Mouse (Mus musculus) CD4-positive, CD25-positive, alpha-beta regulatory T cell, adult 2 months (primary cell): Measurements from ENCODE around the gene Uqcrc2.

Source experiments
- DNase-seq: peaks from one replicate; pipeline ENCODE4 v3.0.0-alpha.2; 2012; ENCODE audit warnings: low read depth, low spot score

Uqcrc2 gene

GRCm38 (mm10) chr7:120690634-120691033, 55.7 kb downstream of the Uqcrc2 start:
- peak; percentile 59 for DNase-seq

- no peak for DNase-seq
Observed at GRCm38 (mm10) chr7:120693831-120694375, 58.9 kb downstream of the Uqcrc2 start.

DNA sequence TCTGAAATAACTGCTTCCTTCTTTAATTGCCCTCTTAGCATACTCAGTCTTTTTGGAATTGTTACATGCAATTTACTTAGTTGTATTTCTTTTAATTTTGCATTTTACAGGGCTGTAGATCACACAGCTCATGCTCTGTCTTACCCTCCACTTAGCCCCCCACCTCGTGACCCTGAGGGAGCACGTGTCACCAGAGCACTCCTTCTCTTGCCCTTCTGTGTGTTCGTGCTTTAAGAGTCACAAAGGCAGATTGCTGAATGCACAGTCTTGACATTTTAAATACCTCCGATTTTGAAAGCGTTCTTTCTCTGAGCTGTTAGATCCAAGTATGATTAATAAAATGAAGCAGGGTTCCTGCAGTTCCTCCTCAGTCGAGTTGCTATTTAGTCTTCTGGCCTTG, 60.2 kb downstream of the Uqcrc2 start:
- no peak for DNase-seq

- no peak for DNase-seq
Observed at GRCm38 (mm10) chr7:120695641-120696040, 60.7 kb downstream of the Uqcrc2 start.

- DNase-seq: no peak
Observed at GRCm38 (mm10) chr7:120696331-120696730, 61.4 kb downstream of the Uqcrc2 start.

GRCm38 (mm10) chr7:120699586-120699985, 64.6 kb downstream of the Uqcrc2 start:
- DNase-seq: peak; percentile 46

DNA sequence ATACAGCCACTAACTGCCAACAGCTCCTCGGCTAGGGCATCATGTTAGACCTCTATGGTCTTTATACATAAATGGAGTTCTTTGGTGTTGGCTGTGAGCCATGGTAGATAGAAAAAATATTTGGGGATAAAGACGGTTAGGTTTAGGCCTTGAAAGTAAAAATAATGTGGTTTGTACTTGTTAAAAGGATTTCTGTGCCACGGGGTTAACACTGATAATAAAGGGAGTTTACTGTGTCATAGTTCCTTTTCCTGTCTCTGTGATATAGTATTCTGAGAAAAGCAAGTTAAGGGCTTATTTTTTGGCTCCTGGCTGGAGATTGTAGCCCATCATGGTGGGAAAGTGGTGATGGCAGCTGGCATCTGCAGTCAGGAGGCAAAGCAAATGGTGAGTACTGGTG, 68.9 kb downstream of the Uqcrc2 start:
- DNase-seq: no peak
